Mouse (Mus musculus): ENCODE results near the gene Msi2. TPM values are rescaled to one million over a fixed set of nuclear protein-coding genes. Genes with fewer than 3 reads are reported as not detected.

Msi2 gene
- total RNA-seq, 2 experiments from 2014 or later = 218 to 219 TPM

DNA sequence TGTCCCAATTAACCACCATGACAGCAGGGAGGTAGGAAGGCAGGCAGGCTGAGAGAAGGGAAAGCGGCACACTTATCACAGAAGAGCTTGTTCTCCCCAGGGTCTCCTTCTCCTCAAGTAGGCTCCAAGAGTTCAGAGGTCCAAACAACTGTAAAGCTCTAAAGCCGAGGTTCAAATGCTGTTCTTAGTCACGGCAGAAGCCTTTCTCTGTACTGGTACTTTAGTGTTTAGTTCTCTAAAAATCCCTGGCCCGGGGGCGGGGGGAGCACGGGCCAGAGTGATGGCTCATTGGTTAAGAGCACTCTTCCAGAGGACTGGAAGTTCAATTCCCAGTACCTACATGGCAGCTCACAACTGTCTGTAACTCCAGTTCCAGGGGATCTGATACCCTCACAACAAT lies 165.9 kb downstream of the Msi2 start:
- intact Hi-C loops (cut with DNase I) = loop anchor here (5.0 to 10.0 kb wide), 2 partner anchors 258 to 270 kb away; partner anchors contain the start of gene Ccdc182
- no peak for DNase-seq

DNA sequence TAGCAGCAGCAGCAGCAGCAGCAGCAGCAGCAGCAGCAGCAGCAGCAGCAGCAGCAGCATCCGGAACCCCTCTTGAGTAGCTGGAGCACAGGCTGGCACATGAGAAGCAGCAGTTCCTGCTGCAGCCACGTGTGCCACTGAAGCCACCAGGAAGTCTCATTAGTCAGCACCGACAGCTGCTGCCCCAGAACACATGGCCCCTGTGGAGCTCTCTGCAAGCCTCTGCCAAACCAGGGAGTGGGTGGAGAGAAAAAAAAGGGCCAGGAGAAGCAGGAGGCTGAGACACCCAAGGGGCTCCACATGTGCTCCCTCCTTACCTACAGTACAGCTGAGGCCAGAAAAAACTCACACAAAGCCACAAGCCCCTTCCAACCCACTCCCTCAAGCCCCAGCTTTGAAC lies 167.3 kb downstream of the Msi2 start:
- DNase-seq = peak; percentile 65 to 66
- intact Hi-C loops (cut with DNase I) = loop anchor here (5.0 to 10.0 kb wide), 2 partner anchors 256 to 271 kb away; partner anchors contain the start of gene Ccdc182

DNA sequence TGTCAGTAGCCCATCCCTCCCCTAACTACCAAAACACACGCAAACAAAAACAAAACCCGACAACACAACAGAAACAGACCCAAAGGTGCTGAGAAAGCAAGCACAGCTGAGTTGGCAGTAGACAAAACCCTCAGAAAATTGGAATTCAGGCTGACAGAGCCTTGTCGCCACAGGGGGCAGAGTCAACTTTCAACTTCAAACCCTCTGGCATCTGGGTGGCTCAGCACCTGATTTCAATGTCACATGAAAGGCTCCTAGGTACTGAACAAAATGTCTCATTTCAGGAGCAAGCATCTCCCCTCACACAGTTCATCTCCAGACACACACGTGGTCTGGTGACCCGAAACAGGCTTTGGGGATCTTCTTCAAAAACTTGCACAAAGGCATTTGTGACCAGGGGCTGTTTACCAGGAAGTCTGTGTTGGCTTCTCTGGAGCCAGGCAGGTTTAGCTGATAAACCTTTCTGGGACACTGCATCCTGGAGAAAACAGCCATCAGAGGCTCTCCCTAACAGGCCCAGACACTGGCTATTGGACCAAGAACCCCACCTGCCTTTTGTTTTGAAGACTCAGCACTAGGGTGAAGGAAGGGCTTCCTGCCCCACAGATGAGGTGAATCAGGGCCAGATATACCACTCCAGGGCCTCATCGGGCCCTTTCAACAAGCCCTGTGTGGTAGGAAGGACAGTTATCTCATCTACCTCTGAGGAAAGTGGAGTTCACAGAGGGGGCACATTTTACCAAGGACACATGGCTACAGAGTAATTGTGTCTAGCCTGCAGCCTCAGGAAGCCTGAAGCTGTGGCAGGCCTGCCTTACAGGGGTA lies 168.0 kb downstream of the Msi2 start:
- intact Hi-C loops (cut with DNase I) = loop anchor here (5.0 to 10.0 kb wide), 2 partner anchors 255 to 272 kb away; partner anchors contain the start of gene Ccdc182
- DNase-seq = no peak

DNA sequence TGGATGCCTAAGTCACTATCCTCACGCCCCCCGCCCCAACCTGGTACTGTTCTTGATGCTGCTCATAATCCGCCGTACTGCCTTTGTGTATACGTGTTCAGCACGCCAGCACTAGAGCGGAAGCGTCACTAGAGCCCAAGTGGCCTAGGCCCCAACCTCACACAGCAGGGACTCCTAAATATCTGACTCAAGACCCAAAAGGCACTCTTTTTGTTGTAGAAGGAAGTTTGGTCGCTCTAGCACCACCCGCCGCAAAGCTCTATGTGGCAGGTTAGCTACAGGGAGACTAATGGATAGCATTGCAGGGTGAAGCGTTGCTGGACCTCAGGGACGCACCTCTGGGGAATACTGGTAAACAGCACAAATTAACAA lies 168.8 kb downstream of the Msi2 start:
- no peak for DNase-seq
- intact Hi-C loops (cut with DNase I) = no loop called here

DNA sequence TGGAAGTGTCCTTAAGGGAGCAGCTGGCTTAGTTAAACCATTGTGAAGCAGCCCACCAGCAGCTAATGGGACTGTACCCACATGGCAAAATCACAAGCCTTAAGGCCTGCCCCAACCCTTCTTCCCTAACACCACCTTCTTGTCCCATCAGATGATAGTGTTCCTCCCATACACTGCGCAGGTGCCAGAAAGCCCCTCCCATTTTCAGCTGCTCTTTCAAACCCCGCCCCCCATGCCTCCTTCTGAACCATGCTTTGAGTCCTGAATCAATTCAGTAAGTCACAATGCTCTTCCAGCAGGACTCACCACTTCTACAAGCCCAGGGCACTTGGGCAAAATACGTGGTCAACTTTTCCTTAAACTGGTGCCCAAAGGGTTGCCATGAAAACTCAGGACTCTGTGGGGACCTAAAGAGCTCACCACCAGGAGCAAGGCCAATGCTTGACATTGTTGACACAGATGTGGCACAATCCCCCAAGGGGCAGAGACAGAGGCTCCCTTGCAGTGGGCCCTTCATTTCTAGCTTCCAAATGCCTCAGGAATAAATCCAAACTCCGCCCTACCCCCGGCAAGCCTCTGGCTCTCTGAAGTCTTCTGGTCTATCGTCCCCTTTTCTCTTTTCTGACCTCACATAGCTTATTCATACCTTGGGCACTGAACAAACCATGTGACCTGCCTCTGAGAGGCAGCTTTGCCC lies 169.3 kb downstream of the Msi2 start:
- DNase-seq = no peak
- intact Hi-C loops (cut with DNase I) = no loop called here

DNA sequence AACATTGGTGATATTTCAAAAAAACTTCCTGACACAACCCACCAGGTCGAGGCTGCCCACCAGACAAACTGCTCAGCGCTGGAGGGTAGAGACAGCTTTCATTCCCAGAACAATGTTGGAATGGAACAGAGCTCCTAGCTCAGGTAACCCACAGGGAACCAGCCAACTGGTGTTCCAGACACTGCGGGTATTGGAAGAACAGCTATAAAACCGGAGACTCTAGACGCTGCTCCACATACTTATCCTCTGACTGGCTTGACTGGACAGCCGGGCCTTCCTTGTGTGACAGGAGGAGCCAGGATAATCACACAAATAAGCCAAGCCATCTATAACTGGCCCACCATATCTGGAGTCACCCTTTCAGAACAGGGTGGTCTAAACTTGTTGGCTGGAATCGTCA lies 169.9 kb downstream of the Msi2 start:
- intact Hi-C loops (cut with DNase I) = no loop called here
- no peak for DNase-seq

DNA sequence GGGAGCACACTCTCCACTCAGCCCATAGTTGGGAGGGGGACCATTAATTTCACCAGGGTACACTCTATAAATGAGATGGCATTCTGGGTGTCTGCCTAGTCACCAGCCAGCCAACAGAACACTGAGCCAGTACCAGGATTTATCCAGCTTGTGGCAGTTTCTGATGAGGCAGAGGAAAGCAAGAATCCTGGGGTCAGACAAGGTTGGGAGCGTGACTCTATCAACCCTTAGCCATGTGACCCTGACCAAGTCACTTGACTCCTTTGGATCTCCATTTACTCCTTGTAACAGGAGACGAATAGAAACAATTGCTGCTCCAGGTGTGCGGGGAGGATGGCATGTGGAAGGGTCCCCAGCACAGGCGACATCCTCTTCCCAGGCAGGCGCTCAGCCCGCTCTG lies 174.5 kb downstream of the Msi2 start:
- DNase-seq = no peak
- intact Hi-C loops (cut with DNase I) = no loop called here

DNA sequence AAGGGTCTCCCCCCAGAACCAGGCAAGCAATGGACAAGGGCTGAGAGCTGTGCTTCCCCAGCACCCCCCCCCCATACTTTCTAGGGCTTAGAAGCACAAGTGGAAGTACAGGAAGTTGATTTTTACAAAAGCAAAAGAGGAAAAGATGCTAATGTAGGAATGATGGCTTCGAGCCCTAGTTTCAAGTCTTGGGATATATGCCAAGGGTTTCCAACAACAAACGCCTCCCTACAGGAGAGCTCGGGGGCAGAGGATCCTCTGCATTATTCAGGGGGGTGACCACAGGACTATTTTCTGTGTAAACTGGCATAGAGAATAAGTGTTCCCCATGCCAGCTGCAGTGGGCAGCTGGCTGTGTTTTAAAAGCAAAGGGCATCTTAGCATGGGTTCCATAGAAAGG lies 175.5 kb downstream of the Msi2 start:
- no peak for DNase-seq
- intact Hi-C loops (cut with DNase I) = no loop called here

DNA sequence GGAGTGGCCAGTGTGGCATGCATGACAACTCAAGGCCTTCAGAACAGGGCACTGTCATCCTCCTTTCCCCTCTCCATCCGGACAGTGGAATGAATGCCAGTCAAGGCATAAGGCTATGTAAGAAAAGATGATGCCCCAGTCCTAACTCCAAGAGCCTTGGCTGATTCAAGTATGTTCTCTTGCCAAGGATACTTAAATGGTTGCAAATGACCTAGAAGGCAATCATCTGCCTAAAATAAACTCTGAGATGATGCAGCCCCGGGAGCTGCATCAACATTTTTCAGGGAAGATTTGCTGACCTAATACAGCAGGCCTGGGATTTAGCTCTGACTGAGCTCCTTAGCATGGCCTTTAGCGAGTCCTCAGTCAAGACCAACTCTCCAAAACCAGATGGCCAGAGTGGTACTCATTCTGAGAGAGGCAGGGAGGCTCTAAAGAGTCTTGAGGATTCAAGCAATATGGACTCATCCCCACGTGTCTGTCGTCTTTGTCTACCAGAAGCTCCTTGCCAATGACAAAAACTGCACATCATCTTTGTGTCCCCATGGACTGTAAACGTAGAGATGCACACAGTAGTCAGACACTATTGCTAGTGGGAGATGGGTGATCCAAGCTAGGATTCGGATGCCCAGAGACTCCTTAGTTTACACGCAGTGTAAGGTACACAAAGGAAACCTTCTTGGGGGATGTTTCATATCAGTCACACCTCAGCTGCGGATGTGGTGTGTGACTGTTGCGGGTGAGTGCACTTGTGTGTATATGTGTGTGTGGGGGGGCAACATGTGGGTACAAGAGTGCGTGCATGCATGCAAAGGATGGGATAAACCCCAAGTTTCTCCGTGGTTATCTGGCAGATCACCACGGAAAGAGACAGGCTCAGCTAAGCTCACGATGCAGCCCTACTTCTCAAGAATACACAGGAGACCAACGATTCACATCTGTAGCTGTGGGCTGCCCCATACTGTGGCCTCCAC lies 176.4 kb downstream of the Msi2 start:
- intact Hi-C loops (cut with DNase I) = no loop called here
- DNase-seq = no peak

DNA sequence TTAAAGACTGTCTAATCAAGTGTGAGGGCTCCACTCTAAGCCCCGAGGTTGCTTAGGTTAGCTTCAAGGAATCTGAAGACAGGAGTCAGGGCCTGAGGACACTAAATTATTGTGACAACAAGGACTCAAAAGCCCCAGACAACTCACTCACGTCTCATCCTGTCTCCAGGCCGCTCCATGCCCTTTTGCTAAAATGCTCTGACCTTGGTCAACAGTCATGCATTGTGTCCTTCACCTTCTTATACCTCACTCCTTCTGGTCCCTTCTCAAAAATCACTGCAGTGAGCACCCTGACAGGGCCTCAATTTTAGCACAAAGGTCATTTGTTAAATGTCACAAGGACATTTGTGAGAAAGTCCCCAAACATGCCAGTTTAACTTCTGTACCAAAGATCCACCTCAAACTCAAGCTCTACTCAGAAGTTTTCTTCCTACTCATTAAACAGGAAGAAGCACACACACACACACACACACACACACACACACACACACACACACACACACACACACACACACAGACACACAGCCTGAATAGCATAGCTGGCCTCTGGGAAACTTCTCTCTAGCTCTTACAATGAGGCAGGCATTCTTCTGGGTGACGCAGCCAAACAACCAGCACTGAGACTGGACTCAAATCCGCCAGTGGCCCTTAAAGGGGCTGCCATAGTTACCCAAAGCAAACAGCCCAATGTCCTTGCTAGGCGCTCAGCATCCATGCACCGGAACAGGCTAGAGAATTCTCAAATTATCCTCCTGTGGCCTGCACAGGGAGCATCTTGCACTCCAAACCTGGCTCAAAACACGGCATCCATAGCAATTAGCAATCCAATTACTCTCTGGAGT lies 178.5 kb downstream of the Msi2 start:
- peak; percentile 58 to 63 for DNase-seq
- intact Hi-C loops (cut with DNase I) = no loop called here

DNA sequence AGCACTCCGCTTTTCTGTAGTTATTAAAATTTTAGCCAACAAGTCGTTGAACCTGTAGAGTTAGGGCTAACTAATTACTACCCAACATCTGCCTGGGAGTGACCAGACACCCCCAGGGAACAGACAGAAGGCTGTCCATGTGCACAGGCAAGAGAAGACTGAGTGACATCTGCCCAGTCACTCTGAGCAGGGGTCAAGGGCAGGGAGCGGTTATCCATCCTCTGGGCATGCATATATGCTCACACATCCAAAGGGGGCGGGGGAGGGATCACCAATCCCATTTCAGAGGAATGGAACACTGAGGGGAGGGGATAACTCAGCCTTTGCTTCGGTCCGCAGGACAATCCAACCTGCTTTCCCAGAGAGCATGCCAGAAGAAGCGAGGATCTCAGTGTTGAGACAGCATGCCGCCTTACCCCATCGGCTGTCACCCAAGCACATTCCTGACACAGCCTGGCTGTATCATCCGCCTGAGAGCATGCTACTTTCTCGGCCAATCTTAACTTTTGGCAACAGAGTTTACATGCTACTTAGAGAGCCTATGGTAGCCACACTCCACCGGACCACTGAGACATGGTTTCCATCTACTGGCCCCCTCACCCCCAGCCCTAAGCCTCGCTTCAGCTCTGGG lies 179.5 kb downstream of the Msi2 start:
- no peak for DNase-seq
- intact Hi-C loops (cut with DNase I) = no loop called here

DNA sequence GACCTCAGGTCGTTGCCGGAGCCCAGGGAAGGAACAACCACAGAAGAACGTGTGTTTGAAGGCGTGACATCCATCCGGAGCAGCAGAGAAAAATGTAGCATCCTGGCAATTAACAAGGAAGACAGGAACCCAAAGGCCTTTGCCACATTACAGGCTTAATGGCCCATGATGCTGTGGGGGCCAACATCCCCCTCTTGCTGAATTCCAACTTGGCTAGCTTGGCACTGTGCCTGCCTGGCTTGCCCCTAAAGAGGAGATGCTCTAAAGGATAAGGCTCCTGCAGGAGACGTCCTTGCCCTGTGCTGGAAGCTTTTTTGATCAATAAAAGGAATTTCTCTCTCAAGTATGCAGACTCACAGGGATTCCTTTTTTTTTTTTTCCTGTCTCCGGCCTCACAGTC lies 181.0 kb downstream of the Msi2 start:
- intact Hi-C loops (cut with DNase I) = no loop called here
- no peak for DNase-seq

DNA sequence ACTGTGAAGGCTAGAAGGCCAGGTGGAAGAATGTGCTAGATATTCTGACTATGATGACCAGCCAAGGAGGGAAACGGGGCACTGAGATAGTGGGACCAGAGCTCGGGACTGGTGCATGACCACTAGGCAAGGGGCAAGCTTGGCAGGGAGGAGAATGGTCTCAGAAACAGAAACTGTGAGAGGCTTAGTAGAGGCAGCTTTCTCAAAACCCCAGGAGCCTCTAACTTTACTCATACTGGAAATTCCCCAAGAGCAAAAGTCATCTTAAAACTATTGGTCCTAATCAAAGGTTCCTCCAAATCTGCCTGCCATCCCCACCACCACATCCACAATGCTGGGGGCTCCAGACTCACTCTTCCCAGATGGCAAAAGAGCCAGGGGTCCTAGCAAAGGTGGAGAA lies 181.5 kb downstream of the Msi2 start:
- no peak for DNase-seq
- intact Hi-C loops (cut with DNase I) = no loop called here

DNA sequence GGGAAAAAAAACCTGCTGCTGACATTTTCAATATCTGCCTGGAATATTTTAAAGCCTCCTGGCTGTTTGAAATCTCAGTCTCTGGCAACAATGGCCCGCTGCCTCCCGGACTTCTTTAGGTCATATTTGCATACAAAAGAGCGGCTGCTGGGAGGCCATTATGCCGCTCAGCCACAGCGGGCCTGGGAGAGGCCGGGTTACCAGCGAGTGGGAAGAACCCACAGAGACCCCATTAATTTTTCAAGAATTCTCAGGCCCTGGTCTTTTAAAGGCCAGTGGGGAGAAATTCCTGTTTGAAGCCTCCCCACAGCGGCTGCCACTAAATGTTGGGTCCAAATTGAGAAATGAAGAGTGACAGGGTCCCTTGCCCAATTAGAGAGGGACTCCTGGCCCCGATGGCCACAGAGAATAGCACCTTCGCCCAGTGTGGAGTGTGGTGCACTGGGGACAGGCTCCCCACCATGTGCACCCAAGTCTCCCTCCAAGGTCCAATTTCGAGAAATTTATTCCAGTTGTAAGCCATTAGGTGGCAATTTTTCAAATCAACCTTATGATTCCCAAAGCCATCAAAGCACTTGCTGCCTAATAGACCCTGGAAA lies 183.9 kb downstream of the Msi2 start:
- intact Hi-C loops (cut with DNase I) = no loop called here
- no peak for DNase-seq

DNA sequence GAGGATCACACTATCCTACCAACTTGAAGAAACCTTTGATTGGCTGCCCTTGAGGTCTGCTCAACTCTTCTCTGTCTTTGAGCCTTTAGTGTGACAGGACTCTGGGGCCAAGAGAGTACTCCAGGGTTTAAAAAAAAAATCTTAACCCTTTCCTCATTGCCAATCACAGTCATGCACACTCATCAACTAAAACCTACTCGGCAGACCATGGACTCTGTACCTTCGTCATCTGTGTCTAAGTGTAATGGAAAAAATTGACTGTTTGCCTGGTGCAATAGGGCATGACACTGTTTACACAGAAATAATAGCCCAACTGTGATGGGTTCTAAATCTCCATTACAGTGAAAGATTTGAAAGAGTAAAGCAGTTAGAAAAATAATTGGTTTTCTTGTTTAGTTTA lies 186.3 kb downstream of the Msi2 start:
- no peak for DNase-seq
- intact Hi-C loops (cut with DNase I) = no loop called here

DNA sequence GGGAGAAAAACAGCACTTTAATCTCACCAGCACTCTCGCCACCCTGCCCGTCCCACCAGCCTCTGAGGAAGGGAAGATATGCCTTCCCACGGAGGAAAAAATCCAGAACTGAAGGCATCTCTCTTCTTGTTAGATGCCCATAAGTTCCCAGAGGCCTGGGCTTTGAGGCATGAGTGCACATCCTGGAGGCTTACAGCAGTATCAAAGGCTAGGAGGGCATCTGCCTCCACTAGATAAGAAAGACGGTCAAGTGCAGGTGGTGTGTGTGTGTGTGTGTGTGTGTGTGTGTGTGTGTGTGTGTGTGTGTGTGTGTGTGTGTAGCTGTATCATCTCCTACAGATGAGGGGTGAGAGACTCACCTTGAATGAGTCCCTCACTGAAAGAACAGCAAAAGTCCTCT lies 188.3 kb downstream of the Msi2 start:
- intact Hi-C loops (cut with DNase I) = no loop called here
- DNase-seq = no peak

DNA sequence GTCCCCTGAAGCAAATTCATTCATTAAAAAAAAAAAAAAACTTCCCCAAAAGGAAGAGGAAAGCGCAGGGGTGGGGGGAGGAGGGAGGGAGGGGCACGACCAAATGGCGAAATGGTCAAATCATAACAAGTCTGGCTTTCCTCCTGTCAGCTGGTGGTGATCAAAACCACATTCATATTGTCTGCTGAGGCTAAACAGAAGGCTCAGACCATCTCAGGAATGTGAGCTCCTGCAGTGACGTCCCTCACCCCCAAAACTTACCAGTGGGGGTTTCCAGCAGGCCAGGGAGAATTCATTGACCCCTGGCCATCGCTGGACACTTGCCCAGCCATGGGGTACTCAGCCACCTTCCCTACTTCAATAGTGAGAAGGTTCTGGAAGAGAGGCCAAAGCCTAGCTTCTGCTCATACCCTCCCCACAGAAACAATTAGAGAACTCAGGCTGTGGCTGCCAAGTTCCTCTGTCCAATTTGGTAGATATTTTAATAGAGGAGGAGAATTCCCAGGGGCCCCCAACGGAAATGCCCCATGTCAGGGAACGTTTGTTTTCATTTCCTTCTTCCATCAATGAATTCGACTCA lies 189.7 kb downstream of the Msi2 start:
- intact Hi-C loops (cut with DNase I) = no loop called here
- DNase-seq = peak; percentile 72 to 73

DNA sequence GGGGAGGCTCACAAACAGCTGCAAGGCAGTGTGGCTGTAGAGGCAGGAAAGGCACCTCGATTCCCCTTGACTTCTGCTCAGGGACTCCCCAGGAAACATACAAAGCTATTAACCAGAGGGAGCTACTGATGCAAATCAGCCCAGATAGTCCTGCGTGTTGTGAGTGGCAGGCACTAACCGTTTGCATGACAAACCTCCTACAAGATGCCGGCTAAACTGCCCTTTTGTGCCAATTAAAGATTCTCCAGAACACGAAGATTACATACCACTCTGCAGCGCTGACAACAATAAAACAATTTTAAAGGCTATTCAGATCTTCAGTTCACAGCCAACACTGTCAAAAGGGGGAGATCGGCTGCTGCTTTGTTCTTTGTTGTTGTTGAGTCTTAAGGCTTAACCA lies 191.6 kb downstream of the Msi2 start:
- intact Hi-C loops (cut with DNase I) = no loop called here

More for the DNA sequence above, 191.6 kb downstream of the Msi2 start:
- no peak for DNase-seq

Measured in heart, postnatal 10 days (tissue).